Mouse (Mus musculus): Measurements from ENCODE around the gene Ptp4a2. TPM values are rescaled to one million over a fixed set of nuclear protein-coding genes. Genes with fewer than 3 reads are reported as not detected.

Ptp4a2 gene
- polyA plus RNA-seq, 1 experiment from 2014 or later: 256 TPM

DNA sequence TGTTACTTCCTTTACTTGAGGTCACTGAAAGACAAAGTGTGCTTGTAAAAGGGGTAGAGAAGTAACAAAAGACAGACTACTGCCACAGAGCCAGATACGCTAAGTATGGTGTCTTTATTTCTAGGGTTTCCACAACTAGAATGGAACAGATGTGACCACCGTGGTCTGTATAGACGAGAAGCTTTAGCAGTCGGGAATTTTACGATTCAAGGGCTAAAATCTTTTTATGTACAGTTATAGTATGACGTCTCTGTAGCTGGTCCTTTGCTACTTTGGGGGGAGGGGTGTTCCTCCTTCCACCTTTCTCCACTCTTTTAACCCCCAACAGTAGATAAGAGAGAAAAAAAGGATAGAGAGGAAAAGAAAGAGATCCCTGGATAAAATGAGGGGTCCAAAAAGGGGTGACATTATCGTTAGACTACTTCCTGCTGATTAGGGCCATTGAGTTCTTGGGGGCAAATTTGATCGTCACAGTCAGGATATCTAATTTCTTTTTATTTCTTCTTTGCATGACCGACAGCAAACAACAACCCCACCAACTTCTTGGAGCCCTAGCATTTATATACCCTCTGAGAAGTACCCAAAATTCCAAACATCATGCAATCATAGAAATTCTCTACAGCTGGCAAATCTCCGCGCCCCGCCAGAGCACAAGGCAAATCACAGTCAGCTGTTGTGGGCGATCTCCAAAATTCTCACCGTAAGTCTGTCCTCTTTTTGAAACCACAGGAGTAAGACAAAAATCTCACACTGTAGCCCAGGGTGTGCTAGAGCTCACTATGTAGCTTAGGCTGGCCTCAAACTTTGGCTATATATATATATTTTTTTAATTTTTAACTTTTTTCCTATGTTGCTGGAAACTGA is 818 bp downstream of the Ptp4a2 start:
- ATAC-seq (ENCODE audit: low FRiP score, low TSS enrichment) (no peak), DNase-seq (no peak)
- H3K4me3 ChIP-seq (replicated peaks; ENCODE audit: low read depth, low read length): no peak overlapping the region
- H3K9me3 ChIP-seq (ENCODE audit: control insufficient read depth, low read length): no peaks in the 10 kb centered on the region
- H3K4me1 ChIP-seq (ENCODE audit: control insufficient read depth, insufficient read depth, low read length): 0 out of 2 replicates have a peak, but pooled peaks cover 3% of the 10 kb centered on the region
- no peaks in the 10 kb centered on the region for H3K36me3 ChIP-seq (ENCODE audit: control insufficient read depth, insufficient read depth, low read length)
- H3K9ac ChIP-seq (replicated peaks; ENCODE audit: low read length): no peak overlapping the region
- WGBS: 91% methylated on average over 14 of the region's 14 CpGs
- no peak overlapping the region for H3K27ac ChIP-seq (replicated peaks; ENCODE audit: low read depth, low read length)
- no peaks in the 10 kb centered on the region for H3K27me3 ChIP-seq (ENCODE audit: control insufficient read depth, insufficient read depth, low read length)
- H3K4me2 ChIP-seq (ENCODE audit: low read length): no peak overlapping the region

DNA sequence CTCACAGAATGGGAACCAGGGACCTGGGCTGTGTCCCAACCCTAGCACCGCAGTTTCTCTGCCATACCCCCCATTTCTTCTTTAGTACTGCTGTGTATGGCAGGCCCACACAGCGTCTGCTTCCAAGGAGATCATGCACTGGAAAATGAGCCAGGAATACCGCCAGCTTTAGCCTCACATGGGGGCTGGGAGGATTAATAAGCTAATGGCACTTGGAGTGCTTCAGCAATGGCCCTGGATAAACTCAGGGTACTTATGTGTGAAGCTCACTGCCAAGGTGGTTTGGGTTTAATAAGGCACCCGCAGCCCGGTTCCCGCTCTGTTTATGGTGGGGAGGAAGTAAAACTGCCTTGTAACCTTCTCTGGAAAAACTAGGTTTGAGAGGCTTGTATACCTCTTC is 6.6 kb downstream of the Ptp4a2 start:
- Histone ChIP-seq H3K27ac (replicated peaks; ENCODE audit: low read depth, low read length) (no peak overlapping the region), H3K9ac (replicated peaks; ENCODE audit: low read length) (no peak overlapping the region), H3K27me3 (ENCODE audit: control insufficient read depth, insufficient read depth, low read length) (no peaks in the 10 kb centered on the region), H3K36me3 (ENCODE audit: control insufficient read depth, insufficient read depth, low read length) (no peaks in the 10 kb centered on the region), H3K4me2 (ENCODE audit: low read length) (no peak overlapping the region), H3K9me3 (ENCODE audit: control insufficient read depth, low read length) (no peaks in the 10 kb centered on the region), H3K4me1 (ENCODE audit: control insufficient read depth, insufficient read depth, low read length) (peaks cover 17% of the 10 kb centered on the region), H3K4me3 (replicated peaks; ENCODE audit: low read depth, low read length) (no peak overlapping the region)
- WGBS: 64% methylated on average over 6 of the region's 6 CpGs
- no peak for ATAC-seq (ENCODE audit: low FRiP score, low TSS enrichment)
- DNase-seq: peak; percentile 29

DNA sequence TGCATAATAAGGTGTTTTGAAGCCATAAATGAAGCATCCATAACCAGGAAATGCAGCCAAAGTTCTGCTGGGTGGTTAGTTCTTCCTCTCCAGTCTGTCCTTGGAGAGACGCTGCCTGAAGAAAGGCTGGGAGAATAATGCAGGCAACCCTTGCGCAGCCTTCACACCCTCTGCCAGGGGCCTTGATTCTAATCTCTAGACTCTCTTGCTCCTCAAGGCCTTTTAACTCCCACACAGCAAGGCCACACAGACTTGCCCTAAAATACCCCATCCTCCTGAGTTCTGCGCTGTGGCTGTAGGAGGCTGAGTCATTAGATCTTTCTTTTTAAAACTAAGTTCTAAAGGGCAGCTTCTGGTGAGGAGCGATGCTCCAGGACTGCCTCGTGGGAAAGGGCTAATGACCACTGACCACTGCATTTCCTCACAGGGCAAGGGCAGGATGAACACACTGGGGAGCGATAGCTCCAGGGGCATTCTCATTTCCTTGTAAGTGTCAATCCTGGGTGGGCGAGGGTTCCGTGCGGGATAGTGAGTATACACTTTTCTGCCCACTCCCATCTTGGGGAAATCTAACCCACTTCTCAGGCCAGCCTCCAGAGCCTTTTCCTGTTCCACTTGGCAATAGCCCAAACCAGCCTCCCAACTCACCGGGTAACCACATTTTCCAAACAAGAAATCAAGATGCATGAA is 7.6 kb downstream of the Ptp4a2 start:
- no peak overlapping the region for H3K4me2 ChIP-seq (ENCODE audit: low read length)
- no peaks in the 10 kb centered on the region for H3K27me3 ChIP-seq (ENCODE audit: control insufficient read depth, insufficient read depth, low read length)
- ATAC-seq (ENCODE audit: low FRiP score, low TSS enrichment) (no peak), DNase-seq (no peak)
- no peak overlapping the region for H3K9ac ChIP-seq (replicated peaks; ENCODE audit: low read length)
- H3K4me3 ChIP-seq (replicated peaks; ENCODE audit: low read depth, low read length): no peak overlapping the region
- H3K27ac ChIP-seq (replicated peaks; ENCODE audit: low read depth, low read length): no peak overlapping the region
- 87% methylated on average over 10 of the region's 10 CpGs for WGBS
- H3K9me3 ChIP-seq (ENCODE audit: control insufficient read depth, low read length): no peaks in the 10 kb centered on the region
- peaks cover 24% of the 10 kb centered on the region for H3K4me1 ChIP-seq (ENCODE audit: control insufficient read depth, insufficient read depth, low read length)
- H3K36me3 ChIP-seq (ENCODE audit: control insufficient read depth, insufficient read depth, low read length): no peaks in the 10 kb centered on the region

DNA sequence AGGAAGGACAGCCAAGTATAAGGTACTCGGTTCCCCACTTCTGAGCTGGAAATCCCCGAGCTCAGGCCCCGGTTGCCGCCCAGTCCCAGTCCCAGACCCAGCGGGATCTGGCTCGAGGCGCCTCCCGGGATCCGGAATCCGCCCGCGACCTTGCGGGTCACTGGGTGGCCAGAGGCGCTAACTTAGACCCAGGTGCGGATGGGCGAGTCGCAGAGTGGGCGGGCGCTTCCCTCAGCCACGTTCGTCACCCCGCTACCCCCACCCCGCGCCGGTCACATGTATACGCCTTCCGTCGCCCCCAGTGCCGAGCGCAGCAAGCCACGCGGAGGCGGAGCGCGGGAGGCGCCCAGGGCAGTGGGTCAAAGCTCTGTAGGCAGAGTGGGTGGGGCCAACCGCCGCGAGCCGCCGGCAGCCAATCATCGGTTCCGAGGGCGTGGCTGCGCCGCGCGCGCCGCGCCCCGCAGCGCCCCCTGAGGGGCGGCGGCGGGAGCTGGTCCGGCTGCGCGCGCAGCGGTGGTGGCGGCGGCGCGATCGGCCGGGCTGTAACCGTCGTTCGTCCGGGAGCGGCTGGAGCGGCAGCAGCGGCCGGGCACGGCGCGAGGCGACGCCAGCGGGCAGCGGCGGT is 8.8 kb downstream of the Ptp4a2 start:
- WGBS: under 1% methylated on average over 82 of the region's 83 CpGs
- Histone ChIP-seq H3K27ac (replicated peaks; ENCODE audit: low read depth, low read length) (peak overlapping the region; percentile 95), H3K4me1 (ENCODE audit: control insufficient read depth, insufficient read depth, low read length) (peaks cover 24% of the 10 kb centered on the region), H3K4me2 (ENCODE audit: low read length) (peak overlapping the region; percentile 62), H3K9ac (replicated peaks; ENCODE audit: low read length) (peak overlapping the region; percentile 92), H3K36me3 (ENCODE audit: control insufficient read depth, insufficient read depth, low read length) (no peaks in the 10 kb centered on the region), H3K4me3 (replicated peaks; ENCODE audit: low read depth, low read length) (peak overlapping the region; percentile 62), H3K9me3 (ENCODE audit: control insufficient read depth, low read length) (no peaks in the 10 kb centered on the region), H3K27me3 (ENCODE audit: control insufficient read depth, insufficient read depth, low read length) (no peaks in the 10 kb centered on the region)
- peak; percentile 96 for DNase-seq
- peak; percentile 95 for ATAC-seq (ENCODE audit: low FRiP score, low TSS enrichment)

DNA sequence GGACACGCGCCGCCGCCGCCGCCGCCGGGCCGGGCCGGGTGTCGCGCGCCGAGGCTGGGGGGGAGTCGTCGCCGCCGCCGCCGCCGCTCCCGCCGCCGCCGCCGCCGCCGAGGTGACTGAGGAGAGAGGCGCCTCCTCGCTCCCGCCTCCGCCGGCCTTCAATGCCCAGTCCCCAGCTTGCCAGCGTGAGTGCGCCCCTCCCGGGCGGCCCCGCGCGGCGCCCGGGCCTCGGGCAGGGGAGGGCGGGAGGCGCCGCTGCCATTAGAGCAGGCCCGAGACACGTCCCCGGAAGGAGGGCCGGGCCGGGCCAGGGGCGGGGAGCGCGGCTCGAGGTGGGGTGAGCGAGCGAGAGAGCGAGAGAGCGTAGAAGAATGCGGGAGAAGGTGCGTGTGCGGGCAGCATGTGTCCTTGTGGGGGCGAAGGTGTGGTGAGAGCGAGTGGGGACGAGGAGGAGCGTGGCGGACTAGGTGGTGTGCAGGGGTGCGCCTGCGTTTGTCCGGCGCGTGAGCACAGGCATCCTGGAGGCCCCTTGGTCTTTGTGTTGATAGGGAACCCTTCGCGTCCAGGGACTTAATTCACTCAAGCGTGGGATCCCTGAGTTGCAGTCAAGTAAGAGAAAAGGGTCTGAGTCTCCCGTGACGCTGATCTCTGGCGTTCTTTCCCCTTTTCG is 9.5 kb downstream of the Ptp4a2 start:
- Histone ChIP-seq H3K4me2 (ENCODE audit: low read length) (peak overlapping the region; percentile 62), H3K9ac (replicated peaks; ENCODE audit: low read length) (peak overlapping the region; percentile 92), H3K36me3 (ENCODE audit: control insufficient read depth, insufficient read depth, low read length) (no peaks in the 10 kb centered on the region), H3K4me1 (ENCODE audit: control insufficient read depth, insufficient read depth, low read length) (peaks cover 24% of the 10 kb centered on the region), H3K9me3 (ENCODE audit: control insufficient read depth, low read length) (no peaks in the 10 kb centered on the region), H3K4me3 (replicated peaks; ENCODE audit: low read depth, low read length) (peak overlapping the region; percentile 62), H3K27ac (replicated peaks; ENCODE audit: low read depth, low read length) (peak overlapping the region; percentile 95), H3K27me3 (ENCODE audit: control insufficient read depth, insufficient read depth, low read length) (no peaks in the 10 kb centered on the region)
- ATAC-seq (ENCODE audit: low FRiP score, low TSS enrichment): peak; percentile 88
- DNase-seq: peak; percentile 82
- WGBS: 0% methylated on average over 55 of the region's 79 CpGs

DNA sequence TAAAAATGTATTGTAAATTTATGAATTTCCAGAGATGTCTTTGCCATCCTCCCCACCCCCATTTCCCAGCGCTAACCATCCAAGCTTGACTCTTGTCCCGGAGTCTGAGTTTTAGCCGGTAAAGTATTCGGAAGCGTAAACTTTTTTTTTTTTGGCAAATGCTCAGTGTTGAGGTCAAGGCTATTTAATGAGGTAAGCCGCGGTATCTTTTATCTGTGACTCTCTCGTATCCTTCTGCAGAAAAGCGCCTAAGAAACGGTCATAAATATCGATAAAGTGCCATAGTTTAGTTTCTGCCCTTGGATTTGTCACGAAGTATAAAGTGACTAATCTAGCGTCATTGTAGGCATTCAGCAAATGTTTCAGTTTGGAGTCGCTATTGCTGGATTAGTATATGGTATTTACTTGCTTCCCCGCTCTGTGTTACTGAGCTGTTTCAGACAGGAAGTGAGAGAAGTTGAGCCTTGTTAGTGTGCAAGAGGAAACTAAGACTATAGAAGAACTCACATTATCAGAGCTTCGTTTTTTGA is 10.1 kb downstream of the Ptp4a2 start:
- H3K4me3 ChIP-seq (replicated peaks; ENCODE audit: low read depth, low read length): peak overlapping the region; percentile 62
- no peaks in the 10 kb centered on the region for H3K27me3 ChIP-seq (ENCODE audit: control insufficient read depth, insufficient read depth, low read length)
- ATAC-seq (ENCODE audit: low FRiP score, low TSS enrichment) (no peak), DNase-seq (peak; percentile 37)
- H3K9ac ChIP-seq (replicated peaks; ENCODE audit: low read length): peak overlapping the region; percentile 92
- H3K9me3 ChIP-seq (ENCODE audit: control insufficient read depth, low read length): no peaks in the 10 kb centered on the region
- H3K4me2 ChIP-seq (ENCODE audit: low read length): peak overlapping the region; percentile 62
- H3K36me3 ChIP-seq (ENCODE audit: control insufficient read depth, insufficient read depth, low read length): no peaks in the 10 kb centered on the region
- 1% methylated on average over 16 of the region's 16 CpGs for WGBS
- H3K27ac ChIP-seq (replicated peaks; ENCODE audit: low read depth, low read length): peak overlapping the region; percentile 95; the same call in 1 of the 2 replicates
- H3K4me1 ChIP-seq (ENCODE audit: control insufficient read depth, insufficient read depth, low read length): peaks cover 24% of the 10 kb centered on the region

DNA sequence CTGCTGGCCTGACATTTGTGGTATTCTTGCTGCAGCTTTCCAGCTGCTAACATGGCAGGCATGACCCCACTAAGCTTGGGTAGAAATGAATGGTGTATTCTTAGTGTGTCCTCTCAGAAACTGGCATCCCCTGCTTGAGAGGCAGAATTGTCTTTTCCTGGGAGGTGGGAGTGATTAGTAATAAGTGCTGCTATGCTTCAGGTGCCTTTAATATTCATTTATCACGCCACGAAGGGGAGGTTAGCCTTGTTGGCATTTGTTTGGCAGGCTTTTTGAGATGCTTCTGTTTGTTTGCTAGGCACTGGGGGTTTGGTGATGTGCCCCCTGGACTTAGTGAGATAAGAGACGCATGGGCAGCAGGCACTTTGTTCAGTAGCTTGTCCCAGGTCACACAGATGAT is 11.3 kb downstream of the Ptp4a2 start:
- WGBS: 60% methylated on average over 3 of the region's 3 CpGs
- peak overlapping the region; percentile 62; the same call in 1 of the 2 replicates for H3K4me3 ChIP-seq (replicated peaks; ENCODE audit: low read depth, low read length)

DNA sequence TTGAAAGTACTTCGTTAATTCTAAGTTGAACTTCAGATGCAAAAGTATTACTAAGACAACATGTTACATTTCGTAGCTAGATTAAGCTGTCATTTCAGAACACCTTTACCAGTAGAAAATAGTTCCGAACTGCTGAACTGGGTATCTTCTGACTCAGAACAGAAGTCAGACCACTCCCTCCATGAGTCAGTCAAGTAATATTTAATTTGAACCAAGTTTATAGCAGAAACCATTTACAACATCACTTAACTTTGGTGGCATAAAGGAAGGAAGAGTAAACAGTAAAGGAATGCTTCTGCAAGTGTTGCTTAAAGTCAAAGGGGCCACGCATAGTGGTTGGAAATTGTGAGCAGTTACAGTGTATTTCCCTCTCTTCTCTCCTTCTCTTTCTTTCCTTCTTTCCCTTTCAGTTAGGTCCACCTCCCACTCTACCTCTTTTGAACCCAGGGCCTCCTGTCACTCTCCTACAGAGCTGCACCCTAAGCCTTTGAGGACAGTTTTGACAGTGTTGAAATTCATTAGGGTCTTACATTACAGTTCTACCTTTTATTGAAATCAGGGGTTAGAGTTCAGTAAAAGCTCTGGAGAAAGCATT is 12.3 kb downstream of the Ptp4a2 start:
- WGBS: 90% methylated on average over 4 of the region's 4 CpGs

More for the DNA sequence above, 11.3 kb downstream of the Ptp4a2 start:
- Histone ChIP-seq H3K9me3 (ENCODE audit: control insufficient read depth, low read length) (no peaks in the 10 kb centered on the region), H3K27me3 (ENCODE audit: control insufficient read depth, insufficient read depth, low read length) (no peaks in the 10 kb centered on the region), H3K4me2 (ENCODE audit: low read length) (peak overlapping the region; percentile 62), H3K9ac (replicated peaks; ENCODE audit: low read length) (0 out of 2 replicates have a peak overlapping the region, but pooled peaks have one; percentile 12), H3K36me3 (ENCODE audit: control insufficient read depth, insufficient read depth, low read length) (no peaks in the 10 kb centered on the region), H3K27ac (replicated peaks; ENCODE audit: low read depth, low read length) (no peak overlapping the region), H3K4me1 (ENCODE audit: control insufficient read depth, insufficient read depth, low read length) (peaks cover 24% of the 10 kb centered on the region)
- ATAC-seq (ENCODE audit: low FRiP score, low TSS enrichment) (no peak), DNase-seq (no peak)

More for the DNA sequence above, 12.3 kb downstream of the Ptp4a2 start:
- Histone ChIP-seq H3K27ac (replicated peaks; ENCODE audit: low read depth, low read length) (no peak overlapping the region), H3K4me3 (replicated peaks; ENCODE audit: low read depth, low read length) (no peak overlapping the region), H3K9me3 (ENCODE audit: control insufficient read depth, low read length) (no peaks in the 10 kb centered on the region), H3K4me1 (ENCODE audit: control insufficient read depth, insufficient read depth, low read length) (peaks cover 24% of the 10 kb centered on the region), H3K36me3 (ENCODE audit: control insufficient read depth, insufficient read depth, low read length) (no peaks in the 10 kb centered on the region), H3K4me2 (ENCODE audit: low read length) (no peak overlapping the region), H3K9ac (replicated peaks; ENCODE audit: low read length) (no peak overlapping the region), H3K27me3 (ENCODE audit: control insufficient read depth, insufficient read depth, low read length) (no peaks in the 10 kb centered on the region)
- DNase-seq (no peak), ATAC-seq (ENCODE audit: low FRiP score, low TSS enrichment) (no peak)

Measured in midbrain, embryonic 14.5 days (tissue).